Mouse (Mus musculus): Measurements from ENCODE around the gene Zfand3.

GRCm38 (mm10) chr17:30045181-30045580 is 40.6 kb downstream of the Zfand3 start:
- no peak for TF ChIP-seq CTCF (IDR thresholded peaks at IDR 0.05; ENCODE audit: low read depth, low read length)
- no peak for TF ChIP-seq POLR2A (IDR thresholded peaks at IDR 0.05; ENCODE audit: extremely low read depth, insufficient read depth, low read length)
